Mouse (Mus musculus) retina, postnatal 7 days (tissue): ENCODE measurements around the gene Ptges2.

Experiments used
- DNase-seq: peaks from one replicate; pipeline ENCODE4 v3.0.0-alpha.2; 2012; ENCODE audit warnings: low read depth, low spot score

Ptges2 gene

DNA sequence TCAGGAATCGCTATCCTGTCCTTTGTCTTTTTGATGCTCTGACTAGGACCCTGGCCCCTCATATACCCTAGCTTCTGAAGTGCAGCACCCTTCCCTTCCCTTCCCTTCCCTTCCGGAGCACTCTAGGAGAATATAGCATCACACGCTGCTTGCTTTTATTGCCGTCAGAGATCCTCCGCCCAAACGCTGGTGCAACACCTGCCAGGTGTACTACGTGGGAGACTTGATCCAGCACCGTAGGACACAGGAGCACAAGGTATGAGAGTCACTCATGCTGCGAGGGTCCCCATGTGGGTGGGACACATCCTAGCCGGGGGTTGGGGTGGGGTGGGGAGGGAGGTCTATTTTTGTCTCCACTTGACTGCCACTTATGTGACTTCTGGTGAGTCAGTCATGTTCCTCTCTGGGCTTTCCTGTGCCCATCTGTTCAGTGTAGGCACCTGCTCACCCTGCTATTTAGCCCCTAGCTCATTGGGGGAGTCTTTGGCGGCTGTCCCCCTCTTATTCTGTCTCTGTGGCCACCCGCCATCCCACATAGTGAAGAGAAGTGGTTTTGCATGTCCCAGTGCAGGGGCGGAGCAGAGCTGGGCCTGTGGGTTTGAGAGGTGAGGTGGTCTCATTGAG, 20.3 kb upstream of the Ptges2 start:
- DNase-seq = no peak

GRCm38 (mm10) chr2:32376963-32377362, 18.7 kb upstream of the Ptges2 start:
- DNase-seq = no peak

DNA sequence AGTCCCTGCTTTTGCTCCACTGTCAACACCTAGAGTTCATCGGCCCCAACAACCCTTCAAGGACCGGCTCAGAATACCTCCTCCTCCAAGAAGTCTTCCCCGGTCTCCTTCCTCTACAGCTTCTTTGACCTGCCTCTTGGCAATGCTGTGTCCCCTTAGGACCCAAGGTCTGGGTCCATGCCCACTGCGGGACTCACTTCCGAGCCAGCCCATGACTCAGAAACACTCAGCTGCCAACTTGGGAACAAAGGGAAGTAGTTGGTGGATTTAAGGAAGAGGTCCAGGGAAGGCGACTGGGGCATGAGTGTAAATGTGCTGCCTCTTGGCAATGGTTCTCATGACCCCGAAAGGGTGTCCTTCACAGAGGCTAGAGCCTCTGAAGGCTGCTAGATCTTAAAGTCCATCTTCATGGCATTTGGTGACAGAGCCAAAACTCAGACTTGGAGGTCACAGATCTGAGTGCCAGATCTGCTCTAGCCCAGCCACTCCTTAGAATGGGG, 15.6 kb upstream of the Ptges2 start:
- no peak for DNase-seq

- no peak for DNase-seq
Observed at GRCm38 (mm10) chr2:32381141-32381774, 14.4 kb upstream of the Ptges2 start.

GRCm38 (mm10) chr2:32381775-32382223, 13.9 kb upstream of the Ptges2 start, which contains the start of gene 1110008P14Rik:
Gene 1110008P14Rik, minus strand, starts transcription at chr2:32381938.
- DNase-seq = peak; percentile 82

DNA sequence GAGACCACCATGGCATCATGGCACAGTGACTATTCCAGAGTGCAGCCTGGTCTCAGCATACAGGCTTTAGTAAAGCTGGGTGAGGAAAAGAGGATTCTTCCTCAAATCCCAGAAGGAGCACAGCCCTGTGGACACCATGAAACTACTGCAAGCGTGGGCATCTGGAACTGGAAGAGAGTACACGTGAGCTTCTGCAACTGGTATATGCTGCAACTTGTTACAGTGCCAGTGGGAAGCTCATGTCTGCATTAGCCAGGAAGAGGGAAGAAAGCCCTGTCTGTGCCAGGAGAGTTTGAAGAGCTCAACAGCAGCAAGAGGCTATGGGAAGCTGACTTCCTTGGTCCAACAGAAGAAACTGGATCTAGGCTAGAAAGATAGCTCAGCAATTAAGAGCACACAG, 13.0 kb upstream of the Ptges2 start:
- no peak for DNase-seq

DNA sequence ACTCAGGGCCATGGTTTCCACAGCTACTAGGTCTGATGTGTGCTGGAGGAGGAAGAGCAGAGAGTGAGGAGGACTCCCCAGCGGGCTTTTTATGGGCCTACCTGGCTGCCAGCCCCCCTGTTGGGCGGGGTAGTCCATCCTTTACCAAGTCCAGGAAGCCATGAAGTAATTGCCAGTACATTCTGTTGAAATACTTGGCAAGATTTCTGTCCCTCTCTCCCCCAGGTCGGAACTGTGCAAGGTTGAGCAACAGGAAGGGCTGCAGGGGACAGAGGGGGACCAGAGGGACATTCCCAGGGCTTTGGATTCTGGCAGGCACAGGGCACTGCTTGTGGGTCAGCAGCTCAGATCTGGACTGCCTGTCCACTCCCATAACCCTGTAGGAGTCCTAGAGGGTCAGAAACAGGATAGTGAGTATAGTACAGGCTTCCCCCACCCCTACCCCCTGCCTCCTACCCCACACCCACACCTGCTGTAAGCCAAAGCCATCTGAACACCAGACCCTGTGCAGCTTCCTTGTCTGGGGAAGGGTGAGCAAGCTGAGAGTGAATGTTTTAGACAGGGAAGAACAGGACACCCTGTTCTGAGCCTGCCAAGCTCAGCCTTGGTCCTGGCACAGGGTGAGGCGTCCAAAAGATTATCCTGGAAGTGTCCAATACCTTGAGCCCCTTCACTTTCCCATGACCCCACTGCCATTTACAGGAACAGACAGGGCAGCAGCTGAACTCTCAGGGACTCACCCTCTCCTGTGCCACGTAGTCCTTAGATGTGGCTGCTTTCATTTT, 7.8 kb upstream of the Ptges2 start, which contains the start of gene Lcn2:
Gene Lcn2 (minus strand): TSS at position 547 of the 785 bp plus-strand sequence.
- no peak for DNase-seq

- DNase-seq = no peak
Observed at GRCm38 (mm10) chr2:32389157-32389556, 6.5 kb upstream of the Ptges2 start.

DNA sequence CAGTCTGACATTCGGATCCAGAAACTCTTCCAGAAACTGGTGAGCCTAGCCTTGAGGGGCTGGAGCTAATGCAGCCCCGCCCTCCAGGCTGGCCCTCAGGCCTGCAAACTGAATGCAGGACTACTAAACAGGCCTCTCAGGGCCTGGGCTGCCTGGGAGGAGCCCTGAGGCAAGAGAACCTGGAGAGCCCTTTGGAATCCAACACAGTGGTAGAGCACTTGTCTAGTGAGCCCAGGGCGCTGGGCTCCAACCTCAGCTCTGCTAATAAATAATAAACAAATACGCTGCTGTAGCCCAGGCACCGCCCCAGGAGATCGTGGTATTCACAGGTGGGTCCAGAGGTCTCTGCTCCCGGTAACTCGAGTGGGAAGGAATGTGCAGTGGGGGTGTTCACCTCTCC, 4.8 kb upstream of the Ptges2 start:
- no peak for DNase-seq

DNA sequence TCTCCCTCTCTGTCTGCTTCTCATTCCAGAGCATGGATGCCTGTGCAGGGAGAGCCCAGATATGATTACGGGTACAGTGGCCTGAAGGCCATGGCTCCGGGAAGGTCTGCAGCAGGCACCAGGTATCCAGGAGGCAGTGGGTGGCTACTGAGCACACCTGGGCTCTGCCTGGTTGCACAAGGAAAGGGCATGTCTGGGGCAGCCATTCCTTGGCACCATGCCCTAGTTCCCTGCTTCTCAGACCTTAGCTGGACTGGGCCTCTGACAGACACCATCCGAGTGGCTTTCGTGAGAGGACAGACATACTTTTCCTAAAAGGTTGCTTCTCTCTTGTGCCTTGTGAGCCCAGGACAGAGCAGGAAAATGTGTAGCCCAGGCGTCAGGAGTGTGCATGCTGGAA, 3.6 kb upstream of the Ptges2 start:
- DNase-seq = no peak

GRCm38 (mm10) chr2:32394973-32395372, 723 bp upstream of the Ptges2 start:
- no peak for DNase-seq

GRCm38 (mm10) chr2:32395946-32396621, 388 bp downstream of the Ptges2 start:
- peak; percentile 85 for DNase-seq

- DNase-seq = no peak
Observed at GRCm38 (mm10) chr2:32396695-32397094, 999 bp downstream of the Ptges2 start.

- DNase-seq = peak; percentile 98
Observed at GRCm38 (mm10) chr2:32404663-32405062, 9.0 kb downstream of the Ptges2 start.

DNA sequence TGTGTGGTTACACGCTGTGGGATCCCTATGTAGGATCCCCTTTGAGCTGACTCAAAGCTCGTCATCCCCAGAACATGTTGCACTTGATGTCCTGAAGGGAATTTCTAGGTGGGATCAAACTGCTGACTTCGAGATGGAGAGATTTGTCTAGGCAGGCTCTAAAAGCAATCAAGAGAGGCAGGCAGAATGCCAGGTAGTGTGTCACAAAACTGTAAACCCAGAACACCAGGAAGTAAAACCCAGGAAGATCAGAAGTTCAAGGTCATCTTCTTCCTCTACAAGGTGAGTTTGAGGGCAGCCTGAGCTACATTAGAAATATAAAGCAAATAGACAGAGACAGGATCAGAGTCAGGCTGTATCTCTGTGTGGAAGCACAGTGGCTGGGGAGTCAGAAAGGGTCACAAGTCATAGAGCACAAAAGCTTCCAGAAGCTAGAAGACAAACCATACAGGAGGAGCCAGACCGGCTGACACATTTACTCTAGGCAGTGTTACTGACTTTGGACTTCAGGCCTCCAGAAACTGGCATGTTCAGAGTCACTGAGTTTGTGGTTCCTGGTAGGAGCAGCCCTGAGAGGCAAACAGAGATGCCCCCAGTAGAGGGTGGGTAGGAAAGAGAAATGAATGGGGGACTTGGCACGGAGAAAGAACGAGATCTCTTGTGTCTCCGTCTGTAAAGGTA, 11.6 kb downstream of the Ptges2 start:
- no peak for DNase-seq

DNA sequence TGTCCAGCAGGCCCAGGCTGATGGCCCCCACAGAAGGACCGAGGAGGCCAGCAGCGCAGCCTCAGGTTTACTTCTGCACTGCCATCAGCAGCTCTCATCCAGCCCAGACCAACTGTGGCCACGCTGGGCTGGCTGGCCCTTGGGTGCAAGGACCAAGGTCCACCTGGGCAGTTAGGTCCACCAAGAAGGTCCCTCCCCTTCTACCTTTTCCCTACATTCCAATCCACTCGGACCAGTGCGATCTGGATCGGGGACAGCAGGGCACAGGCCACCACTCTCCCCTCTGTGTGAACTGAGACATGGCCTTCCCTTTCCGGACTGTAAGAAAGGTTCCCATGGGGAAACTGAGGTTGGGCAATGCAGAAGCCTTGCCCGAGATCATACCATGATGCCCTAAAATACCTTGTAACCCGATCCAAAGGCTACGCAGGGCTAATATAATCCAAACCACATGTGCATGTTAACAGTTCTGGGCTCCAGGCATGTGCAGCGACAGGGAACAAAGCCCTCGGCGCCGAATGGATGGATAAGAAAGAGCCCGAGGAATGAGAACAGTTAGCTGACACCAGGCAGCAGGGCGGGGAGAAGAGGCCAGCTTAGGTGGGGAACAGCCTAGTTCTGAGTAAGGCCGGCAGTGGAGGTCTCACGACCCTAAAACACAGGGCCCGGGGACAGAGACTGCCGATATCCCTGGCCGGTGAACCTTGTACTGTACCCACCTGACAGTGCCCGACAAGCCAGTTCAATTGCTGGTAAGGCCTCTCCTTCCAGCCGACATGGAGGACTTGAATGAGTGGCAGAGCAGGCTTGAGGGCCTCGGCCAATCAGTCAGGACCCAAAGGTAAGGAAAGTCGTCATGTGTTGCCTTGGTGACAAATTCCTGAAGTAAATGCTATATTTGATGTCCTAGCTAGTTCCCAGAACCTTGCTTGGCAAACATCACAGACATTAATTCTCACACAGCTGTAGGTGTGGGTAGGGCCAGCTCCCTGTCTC, 13.0 kb downstream of the Ptges2 start:
- no peak for DNase-seq

- DNase-seq = no peak
Observed at GRCm38 (mm10) chr2:32411407-32411806, 15.7 kb downstream of the Ptges2 start.

- no peak for DNase-seq
Observed at GRCm38 (mm10) chr2:32412742-32413531, 17.2 kb downstream of the Ptges2 start.

- DNase-seq = no peak
Observed at GRCm38 (mm10) chr2:32413936-32414335, 18.2 kb downstream of the Ptges2 start.
